8 mouse cellular contexts compared by ENCODE assay signal in the genomic region with DNA sequence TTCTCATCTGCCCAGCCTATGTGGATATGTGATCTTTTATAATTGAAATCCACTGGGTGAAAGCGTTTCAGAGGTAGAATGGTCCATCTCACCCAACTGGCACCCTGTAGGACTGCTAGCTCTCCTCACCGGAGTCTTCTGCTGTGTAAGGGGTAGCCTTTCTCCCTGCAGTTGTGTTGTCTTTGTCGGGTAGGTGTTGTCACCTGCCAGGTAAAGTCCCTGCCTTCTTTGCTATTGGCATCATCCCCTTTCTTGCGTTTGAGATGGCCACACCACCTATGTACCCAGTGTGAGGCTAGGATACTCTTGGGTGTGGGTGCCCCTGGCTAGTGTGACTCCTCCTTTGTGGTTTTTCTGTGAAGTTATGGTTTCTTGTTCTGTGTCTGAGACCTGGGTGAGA. TPM values are rescaled to one million over a fixed set of nuclear protein-coding genes. Genes with fewer than 3 reads are reported as not detected.
A peak's percentile ranks its signal among the peaks of the same experiment; 100 is the strongest.
DNase-seq lines count a peak whose midpoint lies in the region; ATAC-seq and TF ChIP-seq lines count a peak whose summit lies in the region.

No protein-coding gene starts in this region.

- ATAC-seq in kidney, embryonic 16.5 days (ENCODE audit: low FRiP score, low TSS enrichment), result no peak
- ATAC-seq in embryonic facial prominence, embryonic 11.5 days (replicated peaks; ENCODE audit: insufficient number of reproducible peaks, low FRiP score, low TSS enrichment, low read depth), result no peak
- no peak for ATAC-seq in hindbrain, postnatal 0 days
- no peak for ATAC-seq in midbrain, postnatal 0 days (ENCODE audit: low FRiP score)

- DNase-seq in kidney, postnatal 14 days, result no peak
- no peak for DNase-seq in embryonic facial prominence, embryonic 11.5 days (ENCODE audit: low spot score)
- no peak for DNase-seq in hindbrain, postnatal 0 days (ENCODE audit: low spot score)
- no peak for DNase-seq in midbrain, postnatal 0 days (ENCODE audit: low spot score)
- DNase-seq in left cerebral cortex, adult 8-10 months (ENCODE audit: low spot score in 2 of 2), result no peak
- DNase-seq in kidney, adult 18-20 months, result no peak
- no peak for DNase-seq in yolk sac, embryonic 10.5 days (ENCODE audit: low spot score)

- 58% methylated on average over 4 of the region's 4 CpGs for WGBS in kidney, embryonic 16.5 days
- WGBS in embryonic facial prominence, embryonic 11.5 days, result 65% methylated on average over 4 of the region's 4 CpGs
- WGBS in hindbrain, postnatal 0 days, result 71% methylated on average over 4 of the region's 4 CpGs
- 67% methylated on average over 4 of the region's 4 CpGs for WGBS in midbrain, postnatal 0 days

- no peak overlapping the region for H3K27ac ChIP-seq in kidney, embryonic 16.5 days (ENCODE audit: low read length)
- H3K27ac ChIP-seq in embryonic facial prominence, embryonic 11.5 days (replicated peaks; ENCODE audit: low read depth, low read length), result no peak overlapping the region
- no peak overlapping the region for H3K27ac ChIP-seq in hindbrain, postnatal 0 days
- no peak overlapping the region for H3K27ac ChIP-seq in midbrain, postnatal 0 days (ENCODE audit: low read depth, low read length)

- peaks cover 18% of the 10 kb centered on the region for H3K36me3 ChIP-seq in kidney, embryonic 16.5 days (ENCODE audit: insufficient read depth, low read length)
- no peaks in the 10 kb centered on the region; the same call in 1 of the 2 replicates for H3K36me3 ChIP-seq in embryonic facial prominence, embryonic 11.5 days (replicated peaks; ENCODE audit: control insufficient read depth, insufficient read depth, low read depth, low read length)
- peaks cover 12% of the 10 kb centered on the region for H3K36me3 ChIP-seq in hindbrain, postnatal 0 days (ENCODE audit: insufficient read depth, low read length)
- peaks cover 15% of the 10 kb centered on the region for H3K36me3 ChIP-seq in midbrain, postnatal 0 days (ENCODE audit: insufficient read depth, low read length)

- H3K27me3 ChIP-seq in kidney, embryonic 16.5 days (ENCODE audit: insufficient read depth, low read length), result no peaks in the 10 kb centered on the region
- no peaks in the 10 kb centered on the region for H3K27me3 ChIP-seq in embryonic facial prominence, embryonic 11.5 days (ENCODE audit: control insufficient read depth, insufficient read depth, low read length)
- H3K27me3 ChIP-seq in hindbrain, postnatal 0 days (ENCODE audit: insufficient read depth, low read length), result no peaks in the 10 kb centered on the region
- H3K27me3 ChIP-seq in midbrain, postnatal 0 days (ENCODE audit: insufficient read depth, low read length), result no peaks in the 10 kb centered on the region

- no peak for TF ChIP-seq CTCF in hindbrain, postnatal 0 days (IDR thresholded peaks at IDR 0.05; ENCODE audit: low read depth)
- no peak for TF ChIP-seq CTCF in midbrain, postnatal 0 days (IDR thresholded peaks at IDR 0.05)

- H3K9ac ChIP-seq in kidney, embryonic 16.5 days (replicated peaks; ENCODE audit: low read length), result peak overlapping the region; percentile 99
- peak overlapping the region; percentile 99 for H3K9ac ChIP-seq in embryonic facial prominence, embryonic 11.5 days (replicated peaks; ENCODE audit: low read length)
- peak overlapping the region; percentile 97 for H3K9ac ChIP-seq in hindbrain, postnatal 0 days (replicated peaks; ENCODE audit: low read length)
- peak overlapping the region; percentile 96 for H3K9ac ChIP-seq in midbrain, postnatal 0 days (replicated peaks; ENCODE audit: low read length, poor library complexity, severe bottlenecking)

- H3K4me2 ChIP-seq in kidney, embryonic 16.5 days (replicated peaks; ENCODE audit: low read depth, low read length), result peak overlapping the region; percentile 91
- peak overlapping the region; percentile 86 for H3K4me2 ChIP-seq in embryonic facial prominence, embryonic 11.5 days (ENCODE audit: low read depth, low read length)
- peak overlapping the region; percentile 78 for H3K4me2 ChIP-seq in hindbrain, postnatal 0 days (ENCODE audit: low read depth, low read length)
- H3K4me2 ChIP-seq in midbrain, postnatal 0 days (ENCODE audit: low read depth, low read length, poor library complexity, severe bottlenecking), result peak overlapping the region; percentile 86

- peak overlapping the region; percentile 76 for H3K4me3 ChIP-seq in kidney, embryonic 16.5 days (ENCODE audit: low read length)
- peak overlapping the region; percentile 98 for H3K4me3 ChIP-seq in embryonic facial prominence, embryonic 11.5 days (ENCODE audit: low read depth, low read length)
- peak overlapping the region; percentile 97 for H3K4me3 ChIP-seq in hindbrain, postnatal 0 days (ENCODE audit: low read length)
- H3K4me3 ChIP-seq in midbrain, postnatal 0 days (ENCODE audit: low read depth, low read length), result peak overlapping the region; percentile 93

- H3K9me3 ChIP-seq in kidney, embryonic 16.5 days (ENCODE audit: low read length), result no peaks in the 10 kb centered on the region
- H3K9me3 ChIP-seq in embryonic facial prominence, embryonic 11.5 days (replicated peaks; ENCODE audit: control insufficient read depth, low read length), result no peaks in the 10 kb centered on the region
- no peaks in the 10 kb centered on the region for H3K9me3 ChIP-seq in hindbrain, postnatal 0 days (ENCODE audit: low read length)
- H3K9me3 ChIP-seq in midbrain, postnatal 0 days (ENCODE audit: low read length), result no peaks in the 10 kb centered on the region

- peaks cover 34% of the 10 kb centered on the region for H3K4me1 ChIP-seq in kidney, embryonic 16.5 days (ENCODE audit: insufficient read depth, low read length)
- peaks cover 6% of the 10 kb centered on the region; the same call in 1 of the 2 replicates for H3K4me1 ChIP-seq in embryonic facial prominence, embryonic 11.5 days (ENCODE audit: control insufficient read depth, insufficient read depth, low read length)
- peaks cover 23% of the 10 kb centered on the region for H3K4me1 ChIP-seq in hindbrain, postnatal 0 days (ENCODE audit: insufficient read depth, low read length)
- H3K4me1 ChIP-seq in midbrain, postnatal 0 days (ENCODE audit: insufficient read depth, low read length), result peaks cover 13% of the 10 kb centered on the region

RNA-seq across cellular contexts. Expression of a gene that starts 1.6 kb away (rescaled TPM):
- 65.3 and 71.6 TPM in 2 replicates for polyA plus RNA-seq in kidney, embryonic 16.5 days (2015; fragmentation: Nextera tagmentation; extraction: Ambion mirVana)
- 57.4 and 63.9 TPM in 2 replicates for polyA plus RNA-seq in embryonic facial prominence, embryonic 11.5 days (2014; fragmentation: Nextera tagmentation; extraction: Ambion mirVana)
- 23.7 and 26.0 TPM in 2 replicates for total RNA-seq in hindbrain, postnatal 0 days (2014; rRNA removed)
- polyA plus RNA-seq in hindbrain, postnatal 0 days (2015; fragmentation: Nextera tagmentation; extraction: Ambion mirVana), result 26.4 and 29.8 TPM in 2 replicates
- total RNA-seq in midbrain, postnatal 0 days (2014; rRNA removed), result 15.1 and 23.3 TPM in 2 replicates
- polyA plus RNA-seq in midbrain, postnatal 0 days (2015; fragmentation: Nextera tagmentation; extraction: Ambion mirVana), result 27.1 and 32.6 TPM in 2 replicates
- 10 to 100 TPM; 44.9 to 57.8 (median 51.0) TPM for total RNA-seq in left cerebral cortex, adult 8-10 months (2022)

RNA-seq across cellular contexts. Expression of a gene that starts 16.9 kb away (rescaled TPM):
- 115 and 118 TPM in 2 replicates for polyA plus RNA-seq in kidney, embryonic 16.5 days (2015; fragmentation: Nextera tagmentation; extraction: Ambion mirVana)
- polyA plus RNA-seq in embryonic facial prominence, embryonic 11.5 days (2014; fragmentation: Nextera tagmentation; extraction: Ambion mirVana), result 142 and 151 TPM in 2 replicates
- 48.6 and 50.8 TPM in 2 replicates for total RNA-seq in hindbrain, postnatal 0 days (2014; rRNA removed)
- polyA plus RNA-seq in hindbrain, postnatal 0 days (2015; fragmentation: Nextera tagmentation; extraction: Ambion mirVana), result 77.6 and 78.6 TPM in 2 replicates
- total RNA-seq in midbrain, postnatal 0 days (2014; rRNA removed), result 58.6 and 58.9 TPM in 2 replicates
- 66.0 and 73.8 TPM in 2 replicates for polyA plus RNA-seq in midbrain, postnatal 0 days (2015; fragmentation: Nextera tagmentation; extraction: Ambion mirVana)
- 10 to 100 TPM; 50.4 to 59.8 (median 55.2) TPM for total RNA-seq in left cerebral cortex, adult 8-10 months (2022)

RNA-seq across cellular contexts. Expression of a gene that starts 16.9 kb away (rescaled TPM):
- polyA plus RNA-seq in kidney, embryonic 16.5 days (2015; fragmentation: Nextera tagmentation; extraction: Ambion mirVana), result 21.4 and 27.7 TPM in 2 replicates
- polyA plus RNA-seq in embryonic facial prominence, embryonic 11.5 days (2014; fragmentation: Nextera tagmentation; extraction: Ambion mirVana), result 29.0 and 30.7 TPM in 2 replicates
- total RNA-seq in hindbrain, postnatal 0 days (2014; rRNA removed), result 14.2 and 17.3 TPM in 2 replicates
- 31.4 and 35.9 TPM in 2 replicates for polyA plus RNA-seq in hindbrain, postnatal 0 days (2015; fragmentation: Nextera tagmentation; extraction: Ambion mirVana)
- total RNA-seq in midbrain, postnatal 0 days (2014; rRNA removed), result 19.7 and 30.7 TPM in 2 replicates
- 33.5 and 35.6 TPM in 2 replicates for polyA plus RNA-seq in midbrain, postnatal 0 days (2015; fragmentation: Nextera tagmentation; extraction: Ambion mirVana)
- total RNA-seq in left cerebral cortex, adult 8-10 months (2022), result 10 to 100 TPM; 36.8 to 46.7 (median 42.9) TPM

RNA-seq across cellular contexts. Expression of a gene that starts 19.0 kb away (rescaled TPM):
- polyA plus RNA-seq in kidney, embryonic 16.5 days (2015; fragmentation: Nextera tagmentation; extraction: Ambion mirVana), result 16.7 and 17.4 TPM in 2 replicates
- polyA plus RNA-seq in embryonic facial prominence, embryonic 11.5 days (2014; fragmentation: Nextera tagmentation; extraction: Ambion mirVana), result 15.3 and 16.5 TPM in 2 replicates
- total RNA-seq in hindbrain, postnatal 0 days (2014; rRNA removed), result 2.2 and 3.6 TPM in 2 replicates
- 10.9 and 13.2 TPM in 2 replicates for polyA plus RNA-seq in hindbrain, postnatal 0 days (2015; fragmentation: Nextera tagmentation; extraction: Ambion mirVana)
- total RNA-seq in midbrain, postnatal 0 days (2014; rRNA removed), result 5.2 and 7.2 TPM in 2 replicates
- 11.2 and 12.1 TPM in 2 replicates for polyA plus RNA-seq in midbrain, postnatal 0 days (2015; fragmentation: Nextera tagmentation; extraction: Ambion mirVana)
- total RNA-seq in left cerebral cortex, adult 8-10 months (2022), result 1 to 10 TPM; 5.7 to 7.6 (median 5.8) TPM

RNA-seq across cellular contexts. Expression of a gene that starts 29.5 kb away (rescaled TPM):
- polyA plus RNA-seq in kidney, embryonic 16.5 days (2015; fragmentation: Nextera tagmentation; extraction: Ambion mirVana), result 504 and 516 TPM in 2 replicates
- 296 and 350 TPM in 2 replicates for polyA plus RNA-seq in embryonic facial prominence, embryonic 11.5 days (2014; fragmentation: Nextera tagmentation; extraction: Ambion mirVana)
- total RNA-seq in hindbrain, postnatal 0 days (2014; rRNA removed), result 235 and 572 TPM in 2 replicates
- polyA plus RNA-seq in hindbrain, postnatal 0 days (2015; fragmentation: Nextera tagmentation; extraction: Ambion mirVana), result 664 and 717 TPM in 2 replicates
- 340 and 373 TPM in 2 replicates for total RNA-seq in midbrain, postnatal 0 days (2014; rRNA removed)
- 556 and 624 TPM in 2 replicates for polyA plus RNA-seq in midbrain, postnatal 0 days (2015; fragmentation: Nextera tagmentation; extraction: Ambion mirVana)
- total RNA-seq in left cerebral cortex, adult 8-10 months (2022), result 100 to 1,000 TPM; 580 to 641 (median 617) TPM
